Mouse (Mus musculus): ENCODE results near the gene Hspb2.

DNA sequence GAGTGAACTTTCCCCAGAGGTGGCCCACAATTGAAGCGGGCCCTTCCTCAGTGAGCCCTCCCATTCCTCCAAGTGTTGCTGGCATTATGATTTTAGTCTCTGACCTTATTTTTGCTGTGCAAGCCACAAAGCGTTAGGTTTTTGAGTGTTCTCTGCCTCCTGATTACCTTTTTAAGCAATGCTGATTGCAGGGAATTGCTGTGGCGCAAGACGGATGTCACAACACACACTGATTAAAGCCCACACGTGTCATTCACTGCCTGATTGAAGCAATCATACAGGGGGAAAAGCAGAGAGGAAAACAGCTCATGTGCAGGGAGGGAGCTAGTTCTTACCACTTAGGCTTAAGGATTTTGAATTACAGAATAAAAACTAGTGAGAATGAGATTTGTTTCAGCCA lies 46.2 kb upstream of the Hspb2 start:
- TF ChIP-seq CTCF (IDR thresholded peaks at IDR 0.05) (no peak), POLR2A (IDR thresholded peaks at IDR 0.05; ENCODE audit: insufficient read depth, low read depth, low read length) (no peak)
